Mouse (Mus musculus) lung, adult 2 months (tissue): Measurements from ENCODE around the gene Osbpl8.

Source experiments
- CTCF ChIP-seq: fragments of 200-500 bp; IDR thresholded peaks from 2 replicates; pipeline ENCODE4 v1.5.1; 2011; ENCODE audit warnings: mild to moderate bottlenecking, low read length, control low read depth; ENCODE audit not compliant: insufficient read depth
- POLR2A ChIP-seq: fragments of 200-500 bp; IDR thresholded peaks from 2 replicates; pipeline ENCODE4 v1.6.1; 2011; ENCODE audit warnings: low read depth, mild to moderate bottlenecking, control low read depth, low read length, borderline replicate concordance; ENCODE audit errors: extremely low read depth

GRCm38 (mm10) chr10:111226508-111226907 is 62.0 kb downstream of the Osbpl8 start:
- TF ChIP-seq CTCF = peak; percentile 95
- no peak for TF ChIP-seq POLR2A
